Mouse (Mus musculus): ENCODE measurements around the gene Tln2. TPM values are rescaled to one million over a fixed set of nuclear protein-coding genes. Genes with fewer than 3 reads are reported as not detected.
"Not testable (repeated sequence)": the region's sequence is repeated elsewhere in the genome, so short reads cannot be mapped to it uniquely, and the experiment has no call there.

The Tln2 gene
- total RNA-seq, 2 experiments from 2014 or later, result 86.0 to 96.7 TPM

- peak in 1 of 2 experiments; percentile 18 for DNase-seq
- intact Hi-C loops (cut with DNase I), result no loop called here
Measured at GRCm38 (mm10) chr9:67299164-67299563, 260.3 kb downstream of the Tln2 start.

DNA sequence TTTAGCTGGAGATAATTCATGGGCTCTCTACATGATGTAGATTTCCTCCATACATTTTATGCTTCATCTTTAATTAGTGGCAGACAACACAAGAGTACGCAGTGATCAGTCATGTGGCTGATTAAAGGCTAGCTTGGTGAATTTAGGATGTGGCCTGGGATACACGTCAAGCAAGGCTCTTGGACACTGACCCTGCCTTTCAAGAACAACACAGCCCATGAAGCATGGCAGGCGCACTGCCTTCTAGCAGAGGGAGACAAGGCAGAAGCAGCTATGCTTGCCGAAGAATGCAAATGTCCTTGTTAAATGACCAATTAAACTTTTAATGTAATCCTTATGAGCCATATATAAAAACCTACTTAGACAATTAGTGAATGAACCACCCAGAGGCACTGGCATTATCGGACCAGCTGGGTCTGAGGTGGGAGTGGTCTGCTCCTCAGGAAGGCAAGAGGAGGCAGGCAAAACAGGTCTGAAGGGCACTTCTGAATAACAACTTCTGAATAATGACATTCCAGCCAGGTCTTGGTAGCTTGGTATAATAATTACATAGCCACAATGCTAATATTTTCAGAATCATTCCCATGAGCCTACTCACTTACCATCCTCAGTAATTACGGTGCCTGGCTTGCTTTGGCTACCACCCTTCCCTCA lies 262.1 kb downstream of the Tln2 start:
- intact Hi-C loops (cut with DNase I), result no loop called here
- DNase-seq, result no peak

DNA sequence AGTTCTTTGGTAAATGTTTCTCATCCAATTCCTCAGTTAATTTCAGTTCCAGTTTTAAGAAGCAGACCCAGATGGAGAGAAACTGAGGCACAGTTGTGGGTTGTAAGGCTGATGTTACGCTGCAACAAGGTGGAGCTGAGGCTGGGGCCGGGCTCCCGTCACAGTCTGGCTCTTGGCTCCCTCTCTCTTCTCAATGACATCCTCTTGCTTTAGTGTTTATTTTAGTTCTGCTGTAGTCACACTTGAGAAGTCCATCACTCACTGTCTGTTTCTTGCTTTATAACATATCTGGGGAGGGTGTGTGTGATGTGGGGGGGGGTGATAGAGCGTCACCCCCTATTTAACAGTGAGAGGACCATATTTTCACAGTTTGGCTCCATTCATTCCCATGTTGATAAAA lies 272.0 kb downstream of the Tln2 start:
- DNase-seq, result no peak
- intact Hi-C loops (cut with DNase I), result no loop called here

DNA sequence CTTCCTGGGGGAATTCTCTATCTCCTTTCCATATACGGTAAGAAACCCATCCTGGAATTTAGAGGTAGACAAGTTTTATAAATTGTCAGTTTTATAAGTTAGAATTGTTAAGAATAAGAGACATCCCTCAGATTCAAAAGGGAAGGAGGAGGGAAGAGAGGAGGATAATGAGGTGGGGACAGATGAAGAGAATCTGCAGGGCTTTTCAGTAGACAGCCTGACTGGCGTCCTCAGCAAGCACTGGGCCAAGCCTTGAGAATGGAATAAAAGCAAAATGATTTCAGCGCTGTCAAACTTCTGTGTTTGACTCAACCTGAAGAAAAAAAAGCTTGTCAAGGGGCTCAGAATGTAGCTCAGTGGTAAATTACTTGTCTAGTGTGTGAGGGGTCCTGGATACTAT lies 272.7 kb downstream of the Tln2 start:
- intact Hi-C loops (cut with DNase I), result no loop called here
- no peak for DNase-seq

DNA sequence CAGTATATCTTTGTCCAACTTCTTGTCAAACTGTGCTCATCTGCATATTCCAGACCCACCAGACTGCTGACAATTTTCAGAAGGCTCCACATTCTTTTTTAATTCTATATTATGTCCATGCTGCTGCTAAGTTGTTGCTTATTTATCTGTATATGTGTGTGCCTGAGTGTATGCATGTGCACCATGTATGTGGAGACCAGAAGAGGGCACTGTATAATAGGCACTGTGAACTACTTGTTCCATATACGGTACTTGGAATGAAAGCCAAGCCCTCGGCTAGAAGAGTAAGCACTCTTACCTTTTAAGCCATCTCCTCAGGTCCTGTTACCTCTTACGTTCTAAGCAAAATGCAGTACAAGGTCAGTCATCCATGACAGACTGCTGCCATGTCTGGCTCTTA lies 274.0 kb downstream of the Tln2 start:
- DNase-seq, result no peak
- intact Hi-C loops (cut with DNase I), result no loop called here

GRCm38 (mm10) chr9:67281812-67282211 lies 277.7 kb downstream of the Tln2 start:
- no peak for DNase-seq
- intact Hi-C loops (cut with DNase I), result no loop called here

DNA sequence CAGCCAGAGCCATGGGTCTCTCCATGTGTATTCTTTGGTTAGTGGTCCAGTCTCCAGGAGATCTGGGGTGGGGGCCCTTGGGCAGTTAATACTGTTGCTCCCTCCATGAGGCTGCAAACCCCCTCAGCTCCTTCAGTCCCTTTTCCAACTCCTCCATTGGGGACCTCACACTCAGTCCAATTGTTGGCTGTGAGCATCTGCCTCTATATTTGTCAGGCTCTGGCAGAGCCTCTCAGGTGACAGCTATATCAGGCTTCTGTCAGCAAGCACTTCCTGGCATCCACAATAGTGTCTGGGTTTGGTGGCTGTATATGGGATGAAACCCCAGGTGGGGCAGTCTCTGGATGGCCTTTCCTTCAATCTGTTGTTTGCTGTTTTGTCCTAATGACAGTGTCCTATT lies 279.2 kb downstream of the Tln2 start:
- DNase-seq; intact Hi-C loops (cut with DNase I): not testable (repeated sequence)

GRCm38 (mm10) chr9:67276446-67276845 lies 283.1 kb downstream of the Tln2 start:
- intact Hi-C loops (cut with DNase I), result no loop called here
- DNase-seq, result no peak

GRCm38 (mm10) chr9:67274296-67274695 lies 285.2 kb downstream of the Tln2 start:
- intact Hi-C loops (cut with DNase I), result loop anchor here (1.0 to 5.0 kb wide), 3 partner anchors 57 to 273 kb away; no protein-coding TSS in a partner anchor
- peak; percentile 28 to 41 for DNase-seq

DNA sequence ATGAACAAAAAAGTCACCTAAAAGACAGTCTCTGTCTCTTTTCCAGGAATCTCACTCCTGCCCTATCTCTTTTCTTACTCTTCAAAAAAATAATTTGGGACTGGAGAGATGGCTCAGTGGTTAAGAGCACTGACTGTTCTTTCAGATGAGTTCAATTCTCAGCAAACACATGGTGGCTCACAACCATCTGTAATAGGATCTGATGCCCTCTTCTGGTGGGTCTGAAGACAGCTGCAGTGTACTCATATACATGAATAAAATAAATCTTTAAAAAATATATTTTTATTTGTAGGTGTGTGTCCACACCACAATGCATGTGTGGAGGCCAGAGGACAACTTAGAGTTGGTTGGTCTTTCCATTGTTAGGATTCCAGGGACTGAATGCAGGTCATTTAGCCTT lies 286.1 kb downstream of the Tln2 start:
- intact Hi-C loops (cut with DNase I), result loop anchor here (5.0 kb wide), 1 partner anchor 56 kb away; no protein-coding TSS in a partner anchor
- no peak for DNase-seq

- DNase-seq, result peak; percentile 35 to 45
- intact Hi-C loops (cut with DNase I), result loop anchor here (5.0 kb wide), 1 partner anchor 53 kb away; no protein-coding TSS in a partner anchor
Measured at GRCm38 (mm10) chr9:67270734-67271133, 288.8 kb downstream of the Tln2 start.

- no peak for DNase-seq
- intact Hi-C loops (cut with DNase I), result loop anchor here (5.0 kb wide), 1 partner anchor 53 kb away; no protein-coding TSS in a partner anchor
Measured at GRCm38 (mm10) chr9:67270061-67270595, 289.4 kb downstream of the Tln2 start.

DNA sequence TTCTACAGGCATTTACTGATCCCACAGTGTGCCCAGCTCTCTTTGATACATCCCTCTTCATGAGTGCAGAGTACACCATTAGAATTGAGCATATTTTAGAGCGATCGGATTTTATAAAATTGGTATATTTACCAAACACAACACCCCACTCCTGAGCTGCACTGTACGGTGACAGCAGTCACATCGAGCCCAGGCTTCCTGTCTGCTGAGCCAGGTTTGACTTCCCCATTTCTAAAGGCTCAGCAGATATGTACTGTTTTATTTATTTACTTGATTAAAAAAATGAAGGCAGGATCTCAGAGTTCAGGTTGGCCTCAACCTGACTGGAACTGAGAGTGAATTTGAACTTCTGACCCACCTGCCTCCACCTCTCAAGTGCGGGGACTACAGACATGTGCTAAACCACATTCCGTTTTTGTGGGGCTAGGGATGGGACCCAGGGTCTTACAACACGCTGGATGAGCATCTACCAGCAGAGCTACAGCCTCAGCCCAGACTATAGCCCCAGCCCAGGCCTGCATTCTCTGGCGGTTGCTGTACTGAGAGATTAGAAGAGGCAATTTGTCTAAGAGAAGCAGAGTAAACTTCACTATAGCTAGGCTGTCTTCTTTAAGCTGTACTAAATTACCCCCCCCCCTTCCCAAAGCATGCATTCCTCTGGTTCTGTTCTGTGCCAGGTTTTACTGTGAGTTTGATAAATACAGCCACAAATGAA lies 292.1 kb downstream of the Tln2 start:
- intact Hi-C loops (cut with DNase I), result no loop called here

DNA sequence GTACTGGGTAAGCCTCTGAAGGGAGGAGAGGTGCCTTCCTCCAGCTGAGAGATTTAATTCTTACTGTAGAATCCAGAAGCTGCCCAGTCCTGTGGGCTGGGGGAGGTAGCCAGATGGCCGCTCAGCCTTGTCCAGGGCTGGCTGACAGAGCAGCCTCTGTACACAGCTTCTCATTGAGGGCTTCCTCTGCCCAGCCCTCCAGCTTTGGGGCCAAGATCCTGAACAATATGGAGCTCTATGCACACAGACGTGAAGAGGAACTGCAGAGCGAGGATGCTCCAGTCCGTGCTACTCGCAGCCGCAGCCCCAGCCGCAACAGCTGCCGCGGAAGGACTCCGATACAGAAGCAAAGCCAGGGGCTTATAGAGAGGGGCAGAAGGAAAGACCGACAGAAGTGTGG lies 294.0 kb downstream of the Tln2 start:
- intact Hi-C loops (cut with DNase I), result no loop called here
- DNase-seq, result no peak

More for the DNA sequence above, 292.1 kb downstream of the Tln2 start:
- DNase-seq, result no peak

GRCm38 (mm10) chr9:67264896-67265295 lies 294.6 kb downstream of the Tln2 start:
- peak; percentile 60 for DNase-seq

GRCm38 (mm10) chr9:67260835-67261599 lies 298.5 kb downstream of the Tln2 start:
- intact Hi-C loops (cut with DNase I), result no loop called here
- DNase-seq, result peak; percentile 31

More at GRCm38 (mm10) chr9:67264896-67265295, 294.6 kb downstream of the Tln2 start:
- intact Hi-C loops (cut with DNase I), result no loop called here

- intact Hi-C loops (cut with DNase I), result no loop called here
- DNase-seq, result peak in 1 of 2 experiments; percentile 19
Measured at GRCm38 (mm10) chr9:67250141-67250540, 309.4 kb downstream of the Tln2 start.

DNA sequence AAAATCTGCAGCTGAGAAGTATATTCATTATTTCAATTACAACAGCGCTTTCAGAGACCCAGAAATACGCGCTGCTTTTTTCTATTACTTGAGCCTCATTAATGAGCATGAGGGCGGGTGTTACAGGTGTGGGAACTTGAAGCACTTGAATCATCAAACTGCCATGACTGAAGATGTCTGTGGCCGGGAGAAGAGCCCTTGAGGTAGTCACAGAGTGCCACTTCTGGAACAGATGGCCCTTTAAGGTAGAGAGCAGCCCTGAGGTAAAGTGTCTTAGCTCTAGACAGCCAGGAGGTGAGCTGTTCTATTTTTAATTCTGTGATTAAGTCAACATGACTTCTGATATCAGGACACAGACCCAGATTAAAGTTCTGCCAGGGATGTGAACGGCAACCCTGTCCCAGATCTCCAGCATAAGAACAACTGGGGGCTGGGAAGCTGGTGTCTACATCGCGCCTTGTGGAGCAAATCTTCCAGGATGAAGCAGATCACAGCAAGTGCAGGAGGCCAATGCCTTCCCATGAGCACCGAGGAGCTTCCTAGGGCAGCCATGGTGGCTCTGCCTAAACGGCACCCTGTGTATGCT lies 312.0 kb downstream of the Tln2 start:
- peak in 1 of 2 experiments; percentile 32 for DNase-seq
- intact Hi-C loops (cut with DNase I), result no loop called here

DNA sequence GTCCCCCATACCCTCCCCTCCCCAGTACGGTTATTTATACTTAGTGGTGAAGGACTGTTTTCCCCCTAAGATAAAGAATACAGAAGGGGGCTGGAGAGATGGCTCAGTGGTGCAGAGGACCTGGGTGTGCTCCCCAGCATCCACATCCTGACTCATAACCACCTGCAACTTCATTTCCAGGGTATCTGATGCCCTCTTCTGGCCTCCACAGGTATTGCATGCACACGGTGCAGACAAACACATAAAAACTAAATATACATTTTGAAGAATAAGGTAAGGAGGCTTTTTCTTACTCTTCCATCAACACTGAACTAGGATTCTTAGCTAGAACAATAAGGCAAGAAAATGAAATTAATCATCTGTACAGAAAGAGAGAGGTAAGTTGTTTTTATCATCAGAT lies 314.2 kb downstream of the Tln2 start:
- no peak for DNase-seq
- intact Hi-C loops (cut with DNase I), result no loop called here

- no peak for DNase-seq
- intact Hi-C loops (cut with DNase I), result no loop called here
Measured at GRCm38 (mm10) chr9:67241683-67242082, 317.8 kb downstream of the Tln2 start.

- intact Hi-C loops (cut with DNase I), result no loop called here
- peak; percentile 65 for DNase-seq
Measured at GRCm38 (mm10) chr9:67240456-67240855, 319.0 kb downstream of the Tln2 start.
